Mouse (Mus musculus) midbrain, embryonic 11.5 days (tissue): Measurements from ENCODE around the gene Sox2. TPM values are rescaled to one million over a fixed set of nuclear protein-coding genes. Genes with fewer than 3 reads are reported as not detected.
A peak's percentile ranks its signal among the peaks of the same experiment; 100 is the strongest.

ENCODE experiments used
- ATAC-seq: fragments of 200-750 bp; cut with Nextera tagmentation; 2 replicates; pipeline ENCODE4 v1.8.0; 2017; ENCODE audit warnings: moderate TSS enrichment, moderate library complexity; ENCODE audit not compliant: low FRiP score
- DNase-seq: peaks from one replicate; pipeline ENCODE4 v3.0.0; 2015; ENCODE audit warnings: low spot score; ENCODE audit errors: missing footprints
- H3K27ac ChIP-seq: fragments of 300-500 bp; sonication (generic); 2 replicates; pipeline ENCODE4 v1.5.1; 2014; ENCODE audit warnings: low read depth, low read length
- H3K27me3 ChIP-seq: fragments of 300-500 bp; sonication (generic); 2 replicates; pipeline ENCODE4 v1.6.1; 2014; ENCODE audit warnings: mild to moderate bottlenecking, low read length, moderate library complexity, mixed read lengths; ENCODE audit not compliant: control insufficient read depth, insufficient read depth
- H3K36me3 ChIP-seq: fragments of 300-500 bp; sonication (generic); 2 replicates; pipeline ENCODE4 v1.6.1; 2014; ENCODE audit warnings: mild to moderate bottlenecking, low read length, moderate library complexity, mixed read lengths; ENCODE audit not compliant: control insufficient read depth, insufficient read depth
- H3K4me1 ChIP-seq: fragments of 300-500 bp; sonication (generic); 2 replicates; pipeline ENCODE4 v1.6.1; 2014; ENCODE audit warnings: low read length; ENCODE audit not compliant: control insufficient read depth, insufficient read depth
- H3K4me2 ChIP-seq: fragments of 300-500 bp; sonication (generic); 2 replicates; pipeline ENCODE4 v1.6.1; 2014; ENCODE audit warnings: mild to moderate bottlenecking, moderate library complexity
- H3K4me3 ChIP-seq: fragments of 300-500 bp; sonication (generic); 2 replicates; pipeline ENCODE4 v1.5.1; 2014; ENCODE audit warnings: low read depth, low read length
- H3K9ac ChIP-seq: fragments of 300-500 bp; sonication (generic); 2 replicates; pipeline ENCODE4 v1.6.1; 2014; ENCODE audit warnings: low read length
- H3K9me3 ChIP-seq: fragments of 300-500 bp; sonication (generic); 2 replicates; pipeline ENCODE4 v1.6.1; 2016; ENCODE audit warnings: low read length; ENCODE audit not compliant: control insufficient read depth
- WGBS: fragments of 180-500 bp; shearing (Covaris S2); extraction: QIAGEN DNeasy Blood & Tissue Kit; methylation state at CpG from one replicate; pipeline ENCODE4 v1.1.7; 2014; 5-methylcytosine and 5-hydroxymethylcytosine counted together
- polyA plus RNA-seq: library from polyadenylated mRNA; unstranded; fragments of >200 nt; fragmentation: Nextera tagmentation; extraction: Ambion mirVana; gene quantifications from 2 replicates; pipeline ENCODE4 v1.2.1, GENCODE M21; 2014

The Sox2 gene
- polyA plus RNA-seq, 1 experiment from 2014 or later: 48.7 TPM

- Histone ChIP-seq H3K27ac (peak overlapping the region; percentile 92), H3K4me3 (peak overlapping the region; percentile 92), H3K36me3 (no peaks in the 10 kb centered on the region), H3K9me3 (no peaks in the 10 kb centered on the region), H3K4me2 (peak overlapping the region; percentile 98), H3K27me3 (no peaks in the 10 kb centered on the region; the same call in none of the 2 replicates), H3K4me1 (peaks cover 37% of the 10 kb centered on the region), H3K9ac (peak overlapping the region; percentile 99)
- under 1% methylated on average over 50 of the region's 50 CpGs for WGBS
- ATAC-seq (peak; percentile 62), DNase-seq (peak; percentile 97)
Observed at GRCm38 (mm10) chr3:34648833-34649719, 1.1 kb upstream of the Sox2 start.

- peak; percentile 98 for DNase-seq
- 0 out of 2 replicates have a peak, but pooled peaks have one; percentile 1 for ATAC-seq
- peak overlapping the region; percentile 99 for H3K9ac ChIP-seq
- H3K27me3 ChIP-seq: no peaks in the 10 kb centered on the region; the same call in none of the 2 replicates
- no peaks in the 10 kb centered on the region for H3K36me3 ChIP-seq
- under 1% methylated on average over 66 of the region's 67 CpGs for WGBS
- peak overlapping the region; percentile 92 for H3K4me3 ChIP-seq
- peak overlapping the region; percentile 98 for H3K4me2 ChIP-seq
- H3K27ac ChIP-seq: peak overlapping the region; percentile 100
- H3K4me1 ChIP-seq: peaks cover 27% of the 10 kb centered on the region
- no peaks in the 10 kb centered on the region for H3K9me3 ChIP-seq
Observed at GRCm38 (mm10) chr3:34650621-34651361, 586 bp downstream of the Sox2 start.

GRCm38 (mm10) chr3:34651486-34652170 lies 1.4 kb downstream of the Sox2 start:
- DNase-seq (peak; percentile 95), ATAC-seq (no peak)
- peak overlapping the region; percentile 98 for H3K4me2 ChIP-seq
- no peaks in the 10 kb centered on the region for H3K9me3 ChIP-seq
- H3K36me3 ChIP-seq: no peaks in the 10 kb centered on the region
- peaks cover 25% of the 10 kb centered on the region for H3K4me1 ChIP-seq
- H3K27me3 ChIP-seq: no peaks in the 10 kb centered on the region; the same call in none of the 2 replicates
- peak overlapping the region; percentile 99 for H3K9ac ChIP-seq
- H3K27ac ChIP-seq: peak overlapping the region; percentile 100
- WGBS: under 1% methylated on average over 26 of the region's 26 CpGs
- peak overlapping the region; percentile 92 for H3K4me3 ChIP-seq

GRCm38 (mm10) chr3:34652616-34653015 lies 2.4 kb downstream of the Sox2 start:
- Histone ChIP-seq H3K4me2 (peak overlapping the region; percentile 89), H3K9ac (peak overlapping the region; percentile 99), H3K27ac (peak overlapping the region; percentile 93), H3K9me3 (no peaks in the 10 kb centered on the region), H3K27me3 (no peaks in the 10 kb centered on the region; the same call in none of the 2 replicates), H3K4me3 (peak overlapping the region; percentile 92), H3K4me1 (peaks cover 28% of the 10 kb centered on the region), H3K36me3 (no peaks in the 10 kb centered on the region)
- WGBS: under 1% methylated on average over 14 of the region's 14 CpGs
- DNase-seq (peak; percentile 98), ATAC-seq (no peak)

- Histone ChIP-seq H3K4me3 (peak overlapping the region; percentile 92), H3K27ac (peak overlapping the region; percentile 93), H3K36me3 (no peaks in the 10 kb centered on the region), H3K9me3 (no peaks in the 10 kb centered on the region), H3K4me2 (peak overlapping the region; percentile 89), H3K9ac (peak overlapping the region; percentile 99), H3K4me1 (peaks cover 34% of the 10 kb centered on the region), H3K27me3 (no peaks in the 10 kb centered on the region; the same call in none of the 2 replicates)
- DNase-seq (peak; percentile 95), ATAC-seq (no peak)
- under 1% methylated on average over 26 of the region's 26 CpGs for WGBS
Observed at GRCm38 (mm10) chr3:34653235-34653976, 3.2 kb downstream of the Sox2 start.

- Histone ChIP-seq H3K36me3 (no peaks in the 10 kb centered on the region), H3K9ac (peak overlapping the region; percentile 99), H3K4me2 (peak overlapping the region; percentile 89), H3K9me3 (no peaks in the 10 kb centered on the region), H3K27me3 (no peaks in the 10 kb centered on the region; the same call in none of the 2 replicates), H3K4me1 (peaks cover 36% of the 10 kb centered on the region), H3K4me3 (peak overlapping the region; percentile 92), H3K27ac (peak overlapping the region; percentile 93)
- under 1% methylated on average over 9 of the region's 9 CpGs for WGBS
- DNase-seq (peak; percentile 98), ATAC-seq (peak; percentile 30)
Observed at GRCm38 (mm10) chr3:34653977-34654500, 3.8 kb downstream of the Sox2 start.

GRCm38 (mm10) chr3:34654781-34655180 lies 4.6 kb downstream of the Sox2 start:
- peak overlapping the region; percentile 93 for H3K27ac ChIP-seq
- H3K9me3 ChIP-seq: no peaks in the 10 kb centered on the region
- ATAC-seq (no peak), DNase-seq (peak; percentile 95)
- 7% methylated on average over 6 of the region's 6 CpGs for WGBS
- no peaks in the 10 kb centered on the region for H3K36me3 ChIP-seq
- H3K4me1 ChIP-seq: peaks cover 38% of the 10 kb centered on the region
- H3K4me3 ChIP-seq: peak overlapping the region; percentile 92
- H3K27me3 ChIP-seq: no peaks in the 10 kb centered on the region; the same call in 1 of the 2 replicates
- peak overlapping the region; percentile 99 for H3K9ac ChIP-seq
- peak overlapping the region; percentile 89 for H3K4me2 ChIP-seq
